In the genomic region with DNA sequence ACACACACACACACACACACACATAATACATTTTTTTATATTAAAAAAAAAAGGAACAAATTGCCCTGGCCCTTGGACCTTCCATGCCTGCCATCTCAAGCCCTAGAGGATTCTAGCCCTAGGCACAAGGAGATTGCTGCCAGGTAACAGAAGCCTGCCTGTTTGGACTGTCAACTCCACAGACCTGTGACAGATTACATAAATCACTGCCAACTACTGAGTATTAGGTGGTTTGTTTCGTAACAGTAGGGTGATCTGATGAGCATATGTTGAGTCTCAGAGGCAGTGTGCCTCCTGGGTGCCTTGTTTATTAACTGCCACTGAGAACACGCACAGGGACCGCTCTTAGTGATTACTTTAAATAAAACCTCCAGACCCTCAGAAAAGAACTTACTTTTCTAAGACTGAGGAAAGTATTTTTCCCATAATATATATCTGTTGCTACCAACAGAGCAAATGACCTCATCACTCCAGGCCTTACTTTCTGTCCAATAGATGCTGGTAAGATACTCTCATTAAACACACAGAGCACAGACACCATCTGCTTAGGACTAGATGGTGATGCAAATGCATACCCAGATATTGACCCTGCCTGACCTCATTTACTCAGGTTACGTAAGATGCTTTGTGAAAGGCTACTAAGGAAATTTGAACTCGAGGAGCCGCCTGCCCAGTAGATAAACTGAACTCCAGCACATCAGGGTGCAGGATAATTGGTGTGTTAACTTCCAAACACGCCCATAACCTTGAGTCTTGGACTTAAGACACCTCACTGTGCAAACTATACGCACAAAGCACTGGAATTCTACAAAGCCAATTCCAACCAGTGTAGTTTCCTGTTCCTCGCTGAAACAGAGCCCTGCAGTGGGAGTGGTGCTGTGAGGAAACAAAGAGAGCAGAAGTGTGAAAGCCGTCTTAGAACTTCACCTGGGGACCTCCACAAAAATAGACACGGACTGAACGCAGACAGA, we compare ENCODE assay signal across 9 mouse cellular contexts. TPM values are rescaled to one million over a fixed set of nuclear protein-coding genes. Genes with fewer than 3 reads are reported as not detected.
DNase-seq lines count a peak whose midpoint lies in the region; ATAC-seq lines count a peak whose summit lies in the region.
"Had no signal": no experiment of that assay in that cellular context is flagged by ENCODE, and none has a peak within 500 bp of the region (broad histone marks: within the 10 kb centered on the region; RNA-seq: fewer than 3 reads in every experiment).

No protein-coding gene starts in this region.

- ATAC-seq in hindbrain, embryonic 11.5 days (ENCODE audit: low FRiP score) = no peak
- no peak for ATAC-seq in hindbrain, embryonic 13.5 days (ENCODE audit: low FRiP score)
- ATAC-seq in megakaryocyte, adult 5-6 weeks (ENCODE audit: poor library complexity, severe bottlenecking) = peak; percentile 74
- no peak for ATAC-seq in megakaryocyte-erythroid progenitor cell, adult 5-6 weeks (replicated peaks; ENCODE audit: low FRiP score, low TSS enrichment, poor library complexity, severe bottlenecking)

- no peaks in the 10 kb centered on the region for H3K36me3 ChIP-seq in hindbrain, embryonic 11.5 days (ENCODE audit: control insufficient read depth, insufficient read depth, low read length)
- no peaks in the 10 kb centered on the region for H3K36me3 ChIP-seq in hindbrain, embryonic 13.5 days
- H3K36me3 ChIP-seq: G1E had no signal

- no peaks in the 10 kb centered on the region for H3K9me3 ChIP-seq in hindbrain, embryonic 11.5 days (ENCODE audit: control insufficient read depth, low read length)
- H3K9me3 ChIP-seq in hindbrain, embryonic 13.5 days = no peaks in the 10 kb centered on the region
- H3K9me3 ChIP-seq: G1E had no signal

- H3K9ac ChIP-seq in hindbrain, embryonic 11.5 days (ENCODE audit: low read depth, low read length) = no peak overlapping the region
- no peak overlapping the region for H3K9ac ChIP-seq in hindbrain, embryonic 13.5 days

- H3K27ac ChIP-seq in hindbrain, embryonic 11.5 days (ENCODE audit: low read depth, low read length) = no peak overlapping the region
- no peak overlapping the region for H3K27ac ChIP-seq in hindbrain, embryonic 13.5 days

- no peak overlapping the region for H3K4me3 ChIP-seq in hindbrain, embryonic 11.5 days (ENCODE audit: low read depth, low read length)
- H3K4me3 ChIP-seq in hindbrain, embryonic 13.5 days = no peak overlapping the region

- 52% methylated on average over 12 of the region's 12 CpGs for WGBS in hindbrain, embryonic 11.5 days
- 51% methylated on average over 12 of the region's 12 CpGs for WGBS in hindbrain, embryonic 13.5 days

- no peaks in the 10 kb centered on the region for H3K4me1 ChIP-seq in hindbrain, embryonic 11.5 days (replicated peaks; ENCODE audit: control insufficient read depth, insufficient read depth, low read length)
- H3K4me1 ChIP-seq in hindbrain, embryonic 13.5 days (replicated peaks) = no peaks in the 10 kb centered on the region; the same call in 1 of the 2 replicates

- peak; percentile 31 for DNase-seq in hindbrain, embryonic 11.5 days (ENCODE audit: low spot score)
- peak; percentile 83 for DNase-seq in R1 (ENCODE audit: low read depth, low spot score)
- DNase-seq in embryo, embryonic 10.5 days (ENCODE audit: low spot score) = peak; percentile 71
- no peak for DNase-seq in urinary bladder, postnatal 36 days (ENCODE audit: low spot score in 2 of 2)
- DNase-seq in right cerebral cortex, adult 18-20 months = no peak

- no peak overlapping the region for H3K4me2 ChIP-seq in hindbrain, embryonic 11.5 days (replicated peaks; ENCODE audit: low read depth, low read length)
- no peak overlapping the region for H3K4me2 ChIP-seq in hindbrain, embryonic 13.5 days

- no peaks in the 10 kb centered on the region for H3K27me3 ChIP-seq in hindbrain, embryonic 11.5 days (ENCODE audit: control insufficient read depth, insufficient read depth, low read length)
- no peaks in the 10 kb centered on the region for H3K27me3 ChIP-seq in hindbrain, embryonic 13.5 days

RNA-seq across cellular contexts. Expression of gene Nfe2l2, which starts 11.9 kb away (rescaled TPM):
- 28.4 and 28.5 TPM in 2 replicates for polyA plus RNA-seq in hindbrain, embryonic 11.5 days (2014; fragmentation: Nextera tagmentation; extraction: Ambion mirVana)
- 12.9 and 13.6 TPM in 2 replicates for polyA plus RNA-seq in hindbrain, embryonic 13.5 days (2015; fragmentation: Nextera tagmentation; extraction: Ambion mirVana)
- 148 TPM in 2 replicates for total RNA-seq in megakaryocyte, adult 5-6 weeks (2015)
- total RNA-seq in megakaryocyte, adult 5-6 weeks (2017) = 81.2 and 94.4 TPM in 2 replicates
- total RNA-seq in megakaryocyte-erythroid progenitor cell, adult 5-6 weeks (2014; fragmentation: Nextera tagmentation) = 127 and 136 TPM in 2 replicates
- total RNA-seq in megakaryocyte-erythroid progenitor cell, adult 5-6 weeks (2017) = 123 and 130 TPM in 2 replicates

RNA-seq across cellular contexts. Expression of gene Hnrnpa3, which starts 57.3 kb away (rescaled TPM):
- 304 and 320 TPM in 2 replicates for polyA plus RNA-seq in hindbrain, embryonic 11.5 days (2014; fragmentation: Nextera tagmentation; extraction: Ambion mirVana)
- polyA plus RNA-seq in hindbrain, embryonic 13.5 days (2015; fragmentation: Nextera tagmentation; extraction: Ambion mirVana) = 235 and 246 TPM in 2 replicates
- 596 and 620 TPM in 2 replicates for total RNA-seq in megakaryocyte, adult 5-6 weeks (2015)
- total RNA-seq in megakaryocyte, adult 5-6 weeks (2017) = 223 and 241 TPM in 2 replicates
- 791 and 833 TPM in 2 replicates for total RNA-seq in megakaryocyte-erythroid progenitor cell, adult 5-6 weeks (2014; fragmentation: Nextera tagmentation)
- 389 and 460 TPM in 2 replicates for total RNA-seq in megakaryocyte-erythroid progenitor cell, adult 5-6 weeks (2017)

Comparison
In these comparisons a context has a peak if more than half of its experiments do, and no peak if none do; other contexts are left out.
1. DNase-seq: peak in hindbrain, embryonic 11.5 days (single experiment), R1 (single experiment) and embryo, embryonic 10.5 days (single experiment); none in urinary bladder, postnatal 36 days (0 of 2) and right cerebral cortex, adult 18-20 months (single experiment).